Mouse (Mus musculus) kidney, postnatal 36 days (tissue): ENCODE measurements around the gene Iqschfp.
A peak's percentile ranks its signal among the peaks of the same experiment; 100 is the strongest.

Source experiments
- DNase-seq, 2 experiments: peaks; one replicate each; pipeline ENCODE4 v3.0.0; 2021 to 2022; ENCODE audit warnings: mixed read lengths in 2 of 2

Gene Iqschfp

DNA sequence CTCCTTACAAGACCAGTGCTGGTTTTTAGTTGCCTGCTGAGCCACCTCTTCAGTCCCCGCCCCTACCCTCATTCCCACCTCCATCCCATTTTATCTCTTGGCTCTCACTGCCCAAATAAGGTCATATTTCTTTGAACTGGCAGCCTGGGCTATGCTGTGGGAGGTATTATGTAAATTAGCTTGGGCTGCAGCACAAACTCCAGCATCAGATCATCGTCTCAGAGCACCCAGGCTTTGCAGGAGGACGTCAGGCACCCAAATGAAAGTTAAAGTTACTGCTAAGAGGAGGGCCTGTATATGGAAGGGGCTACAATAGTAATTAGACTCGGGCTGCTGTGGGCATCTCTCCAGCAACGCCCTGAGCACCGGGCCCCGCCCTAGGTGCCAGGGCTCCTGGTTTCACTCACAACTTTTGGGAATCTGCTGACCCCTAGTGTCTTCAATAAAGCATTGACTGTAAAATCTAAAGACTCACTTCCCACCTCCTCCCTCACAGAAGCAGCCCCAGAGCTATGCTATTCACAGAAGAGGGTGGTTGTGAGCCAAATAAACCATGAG, 651.0 kb downstream of the Iqschfp start:
- DNase-seq: peak; percentile 74 to 79

DNA sequence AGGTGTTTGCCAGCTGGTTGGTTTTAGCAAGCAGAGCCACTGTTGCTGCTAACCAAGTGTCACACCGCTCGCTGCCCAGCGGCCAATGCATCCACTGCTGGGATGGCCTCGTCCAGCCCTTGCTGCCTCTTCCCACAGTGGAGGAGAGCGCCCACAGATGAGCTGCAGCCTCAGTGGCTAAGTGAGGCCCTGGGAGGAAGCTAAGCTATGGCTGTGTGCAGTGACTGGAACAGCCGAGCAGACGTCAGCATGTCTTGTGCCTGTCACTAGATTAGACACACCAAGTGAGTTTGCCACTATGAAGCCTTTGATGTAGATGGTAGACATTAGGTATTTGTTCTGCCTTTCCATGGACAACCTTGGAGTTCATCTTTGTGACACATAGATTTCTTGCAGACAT, 652.8 kb downstream of the Iqschfp start:
- DNase-seq: no peak

DNA sequence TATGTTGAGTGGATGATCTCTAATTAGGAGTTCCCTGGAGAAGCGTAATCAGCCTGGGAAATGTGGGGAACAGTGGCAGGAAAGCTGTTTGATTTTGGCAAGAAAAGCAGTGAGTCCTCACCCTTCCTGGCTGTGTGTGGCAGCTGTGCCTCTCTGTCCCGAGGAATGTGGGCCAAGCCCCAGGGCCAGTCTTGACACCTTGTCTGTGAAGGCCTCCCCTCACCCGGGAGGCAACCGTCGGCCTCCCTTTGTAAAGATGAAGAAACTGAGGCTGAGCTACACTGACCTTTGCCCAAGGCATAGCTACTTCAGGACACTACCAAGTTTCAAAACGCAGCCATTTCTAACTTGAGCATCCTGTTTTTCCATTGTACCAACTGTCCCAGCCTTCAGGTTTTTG, 653.9 kb downstream of the Iqschfp start:
- no peak for DNase-seq

DNA sequence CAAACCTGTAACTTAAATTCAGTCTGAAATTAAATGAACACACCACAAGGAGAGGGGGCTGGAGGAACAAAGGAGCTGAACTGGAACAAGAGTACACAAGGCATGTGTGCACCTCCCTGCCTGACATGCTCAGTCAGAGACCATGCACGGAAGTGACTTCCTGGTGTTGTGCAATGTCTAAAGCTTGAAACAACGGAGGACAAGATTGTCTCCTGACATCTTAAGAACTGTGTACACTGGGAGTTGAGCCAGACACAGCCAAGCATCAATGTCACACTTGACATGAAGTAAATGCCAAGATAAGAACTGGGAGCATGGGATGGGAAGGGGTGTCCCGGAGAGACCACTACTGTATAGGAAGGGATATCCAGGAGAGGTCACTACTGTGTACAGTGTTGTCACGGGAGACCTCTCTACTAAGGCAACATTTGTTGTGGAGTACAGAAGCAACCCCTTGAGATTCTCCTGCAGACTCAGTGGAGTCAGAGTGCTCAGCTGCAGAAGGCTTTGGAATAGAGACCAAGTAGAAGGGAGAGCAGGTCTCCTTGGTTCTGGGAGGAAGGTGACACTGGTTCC, 663.1 kb downstream of the Iqschfp start:
- DNase-seq: no peak

DNA sequence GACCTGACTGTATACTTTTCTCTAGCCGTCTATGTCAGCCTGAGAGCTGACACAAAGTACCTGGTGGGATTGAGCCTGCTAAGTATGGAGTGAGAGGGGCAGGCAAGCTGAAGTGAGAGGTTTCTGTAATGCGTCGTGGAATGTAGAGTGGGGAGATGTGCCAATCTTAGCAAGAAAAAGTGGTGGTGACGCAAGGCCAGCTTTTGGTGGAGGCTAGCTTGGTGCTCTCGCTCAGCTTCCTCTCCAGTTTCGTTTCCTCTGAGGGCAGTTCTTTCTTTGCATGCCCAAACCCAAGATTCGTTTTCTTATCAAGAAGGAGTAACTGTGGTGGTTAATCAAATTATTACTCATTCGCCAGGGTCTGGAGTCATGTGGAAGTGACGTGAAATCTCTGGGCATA, 664.9 kb downstream of the Iqschfp start:
- DNase-seq: no peak

DNA sequence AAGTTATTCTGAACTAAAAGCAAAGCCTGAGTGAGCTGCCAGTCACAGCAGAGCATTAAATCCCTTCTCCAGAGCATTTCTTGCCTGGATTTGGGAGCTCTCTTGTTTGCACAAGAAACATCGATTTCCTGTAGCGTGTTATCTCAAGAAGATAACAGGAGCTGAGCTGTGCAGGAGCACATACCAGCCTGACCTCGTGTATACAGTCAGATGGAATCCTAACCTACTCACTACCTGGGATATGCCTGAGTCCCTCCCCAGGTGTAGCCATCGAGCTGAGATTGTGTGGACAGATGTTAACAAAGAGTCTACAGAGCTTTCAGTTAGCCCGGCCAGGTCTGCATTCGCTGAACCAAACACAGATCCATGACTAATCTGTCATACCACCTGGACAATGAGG, 666.7 kb downstream of the Iqschfp start:
- DNase-seq: no peak

DNA sequence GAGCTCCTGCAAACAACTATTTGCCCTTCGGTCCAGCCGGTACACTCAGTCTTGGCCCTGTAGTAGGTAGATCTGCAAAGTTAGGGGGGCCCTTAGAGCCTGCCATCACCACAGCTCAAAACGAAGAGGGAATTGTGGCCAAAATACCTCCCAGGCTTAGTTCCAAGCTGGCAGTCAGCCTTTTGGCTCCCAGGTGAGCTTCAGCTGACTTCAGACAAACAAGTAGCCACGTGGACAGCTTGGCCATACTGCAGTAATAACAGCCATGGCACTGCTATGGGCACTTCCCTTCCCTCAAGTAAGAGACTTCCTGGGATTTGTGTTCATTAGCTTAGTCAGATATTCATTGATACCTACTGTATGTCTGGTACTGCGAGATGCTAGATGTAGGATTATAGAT, 668.0 kb downstream of the Iqschfp start:
- peak; percentile 80 to 83 for DNase-seq

DNA sequence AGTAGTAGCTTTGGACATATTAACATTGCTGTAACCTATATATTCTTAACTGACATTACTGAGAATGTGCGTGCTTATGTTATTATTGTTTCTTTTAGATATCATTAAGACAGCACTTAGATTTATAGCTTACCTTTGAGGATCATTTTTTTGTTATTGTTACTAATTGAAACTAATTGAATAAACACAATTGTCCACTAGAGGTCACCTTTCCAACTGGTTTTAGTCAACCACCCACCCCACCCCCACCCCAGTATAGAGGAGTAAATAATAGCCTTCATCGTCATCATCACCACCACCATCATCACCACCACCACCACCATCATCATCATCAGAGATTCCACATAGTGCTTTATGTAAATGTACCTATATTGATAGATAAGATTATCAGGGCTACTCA, 670.8 kb downstream of the Iqschfp start:
- no peak for DNase-seq

DNA sequence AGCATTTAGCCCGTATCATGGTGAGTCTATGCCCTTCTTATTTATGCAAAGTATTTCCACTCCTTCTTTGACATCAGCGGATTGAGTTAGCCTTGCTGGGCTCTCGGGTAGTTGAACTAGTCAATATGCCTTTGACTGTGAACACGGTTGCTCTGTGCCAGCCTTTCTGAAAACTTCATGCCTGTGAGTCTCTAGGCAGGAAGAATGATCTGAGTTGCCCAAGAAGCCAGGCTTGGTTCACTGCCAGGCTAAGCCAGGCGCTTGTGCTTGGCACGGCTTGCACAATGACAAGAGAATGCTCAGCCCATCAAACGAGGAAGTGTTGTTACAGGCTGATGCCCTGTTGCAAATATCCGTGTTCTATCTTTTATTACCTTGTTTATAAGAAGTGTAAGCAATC, 671.9 kb downstream of the Iqschfp start:
- DNase-seq: peak; percentile 56 to 70

DNA sequence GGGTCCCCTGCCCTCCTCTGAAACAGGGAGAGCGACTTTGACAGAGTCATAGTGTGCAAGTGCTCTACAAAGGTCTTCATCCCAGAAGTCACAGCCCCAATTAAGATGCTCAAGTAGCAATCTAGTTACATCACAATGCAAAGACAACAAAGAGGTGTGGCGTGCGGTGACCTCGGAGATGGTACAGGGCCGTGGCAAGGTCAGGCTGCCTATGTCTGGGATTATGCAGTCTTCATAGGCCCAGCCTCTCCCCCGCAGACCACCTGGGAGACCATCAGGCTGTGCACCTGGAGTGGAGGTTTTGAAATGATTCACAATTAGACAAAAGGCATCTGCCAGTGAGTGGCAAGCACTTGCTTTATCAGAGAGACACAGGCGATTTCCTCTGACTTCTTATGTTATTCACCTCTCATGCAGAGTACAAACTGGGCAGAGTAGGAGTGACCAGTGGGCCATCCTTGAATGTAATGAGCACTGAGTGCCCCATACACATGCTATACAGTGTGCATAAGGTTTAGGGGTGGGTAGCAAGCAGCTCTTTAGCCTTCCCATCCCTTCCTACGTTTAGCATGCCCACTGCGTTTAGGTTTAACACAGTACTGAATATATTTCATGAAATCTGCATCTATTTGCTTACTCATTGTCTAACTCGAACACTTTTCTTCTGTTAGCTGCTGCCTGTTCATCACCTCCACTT, 673.1 kb downstream of the Iqschfp start:
- DNase-seq: no peak

DNA sequence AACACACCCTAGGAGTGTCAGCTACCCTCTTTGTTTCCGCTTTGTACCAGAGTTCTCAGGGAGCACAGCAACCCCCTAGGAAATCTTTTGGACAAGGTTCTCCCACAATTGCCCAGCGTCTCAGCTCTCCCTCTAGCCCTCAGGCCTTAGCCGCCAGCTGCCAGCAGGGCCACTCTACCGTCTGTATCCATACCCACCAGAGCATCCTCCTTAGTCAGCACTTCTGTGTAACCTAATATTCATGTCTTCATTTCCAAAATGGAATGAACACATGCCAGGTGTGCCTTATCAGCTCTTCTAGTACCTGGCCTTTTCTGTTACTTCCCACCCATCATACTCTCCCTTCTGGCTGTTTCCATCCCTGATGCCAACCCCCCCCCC, 673.6 kb downstream of the Iqschfp start:
- no peak for DNase-seq

DNA sequence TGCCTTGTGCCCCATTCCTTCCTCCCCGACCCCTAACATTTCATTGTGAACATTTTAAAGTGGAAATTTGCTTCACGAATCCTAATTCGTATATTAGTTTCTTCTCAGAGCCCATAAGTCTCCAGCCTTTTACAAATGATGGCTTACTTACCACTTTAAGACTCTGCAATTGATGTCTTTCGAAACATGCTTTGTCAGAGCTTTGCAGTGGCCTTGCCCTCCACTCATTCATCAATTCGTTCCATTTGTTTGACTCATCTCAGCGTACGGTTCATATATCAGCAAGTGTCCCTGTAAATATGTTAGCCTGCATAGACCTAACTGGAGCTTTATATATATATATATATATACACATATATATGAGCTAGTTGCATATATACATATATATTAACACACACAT, 675.5 kb downstream of the Iqschfp start:
- DNase-seq: no peak

DNA sequence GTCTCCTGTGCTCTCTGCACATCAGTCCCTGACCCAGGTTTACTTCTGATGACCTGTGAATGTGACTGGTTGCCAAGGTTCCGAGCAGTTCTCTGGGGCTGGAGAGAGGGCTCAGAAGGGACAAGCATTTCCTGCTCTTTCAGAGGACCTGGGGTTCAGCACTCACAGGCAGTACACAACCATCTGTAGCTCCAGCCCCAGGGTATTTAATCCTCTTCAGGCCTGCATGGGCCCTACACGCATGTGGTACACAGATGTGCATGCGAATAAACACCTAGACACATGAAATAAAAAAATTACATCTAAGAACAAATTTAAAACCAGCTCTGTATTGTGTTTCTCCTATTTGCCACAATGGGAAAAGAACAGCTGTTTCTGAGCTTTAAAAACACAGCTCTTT, 676.1 kb downstream of the Iqschfp start:
- DNase-seq: no peak

DNA sequence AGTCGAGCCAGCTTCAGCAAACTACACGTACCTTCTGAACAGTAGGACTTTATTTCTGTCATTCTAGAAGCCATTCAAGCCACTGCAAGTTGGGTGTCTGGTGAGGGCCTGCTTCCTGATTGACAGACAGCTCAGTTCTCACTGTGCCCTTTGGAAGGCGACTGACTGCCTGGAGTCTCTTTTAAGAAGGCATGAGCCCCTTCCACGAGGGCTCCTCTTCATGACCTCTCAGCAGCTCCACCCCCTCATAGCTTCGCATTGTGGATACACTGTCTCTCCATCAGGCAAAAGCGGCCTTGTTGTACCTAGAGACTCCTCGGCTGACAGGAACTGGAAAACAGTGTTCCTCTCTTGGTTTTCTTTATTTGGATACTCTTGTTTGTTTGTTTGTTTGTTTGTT, 676.7 kb downstream of the Iqschfp start:
- DNase-seq: no peak

DNA sequence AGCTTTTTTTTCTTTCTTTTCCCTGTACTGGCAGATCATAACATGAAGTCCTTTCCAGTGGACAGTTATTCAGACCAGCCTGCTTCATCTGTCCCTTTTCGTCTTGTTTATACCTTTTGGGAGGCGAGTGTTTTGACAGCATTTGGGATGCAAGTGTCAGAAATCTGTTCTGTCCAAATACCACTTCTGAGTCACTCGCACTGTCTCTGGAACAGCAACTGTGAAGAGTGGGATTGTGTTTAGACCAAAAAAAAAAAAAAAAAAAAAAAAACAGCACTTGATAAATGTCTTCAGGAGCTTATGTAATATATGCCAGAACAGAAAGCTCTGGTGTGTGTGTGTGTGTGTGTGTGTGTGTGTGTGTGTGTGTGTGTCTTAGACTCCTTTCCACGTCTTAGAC, 678.3 kb downstream of the Iqschfp start:
- no peak for DNase-seq

DNA sequence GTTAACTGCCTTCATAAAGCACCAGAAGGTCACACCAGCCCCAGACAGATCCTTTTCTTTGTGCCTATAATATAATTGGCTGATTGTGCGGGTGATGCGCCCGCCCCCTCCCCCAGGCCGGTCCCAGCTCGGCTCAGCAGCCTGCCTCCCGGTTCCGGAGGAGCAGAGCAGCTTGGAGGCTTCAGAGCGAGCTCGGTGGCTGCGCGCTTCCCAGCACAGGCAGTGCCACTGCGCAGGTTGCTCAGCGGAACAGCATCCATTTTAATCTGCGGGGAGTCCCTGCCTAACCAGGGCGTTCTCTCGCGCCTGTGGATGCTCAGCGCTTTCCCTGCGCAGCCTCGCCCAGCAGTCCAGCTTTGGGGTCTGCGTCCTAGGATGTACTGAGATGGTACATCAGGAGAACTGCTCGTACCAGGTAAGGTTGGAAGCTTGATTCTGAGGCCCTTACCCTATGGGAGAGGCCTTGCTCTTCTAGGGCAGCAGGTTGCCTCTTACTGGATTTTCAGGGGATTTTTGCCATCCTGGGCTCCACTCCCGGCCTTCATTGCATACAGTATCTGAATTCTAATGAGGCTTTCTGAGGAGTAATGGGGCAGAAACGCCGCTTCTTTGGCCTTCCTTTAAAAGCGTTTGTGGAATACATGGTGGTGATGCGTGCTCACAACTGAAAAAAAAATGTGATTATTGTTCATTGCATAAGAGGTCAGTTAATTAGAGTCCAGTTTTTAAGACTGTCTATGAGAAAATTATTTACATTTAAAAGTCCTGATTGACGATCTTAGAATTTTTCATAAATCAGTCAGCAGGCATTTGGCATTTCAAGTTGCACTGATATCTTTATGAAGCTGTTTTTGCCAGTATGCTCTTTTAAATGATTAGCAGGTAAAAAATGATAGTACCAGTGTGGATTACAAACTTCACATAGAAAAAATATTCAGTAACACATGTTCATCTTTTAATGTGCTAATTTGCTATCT, 680.5 kb downstream of the Iqschfp start:
- peak in 1 of 2 experiments; percentile 46 for DNase-seq

DNA sequence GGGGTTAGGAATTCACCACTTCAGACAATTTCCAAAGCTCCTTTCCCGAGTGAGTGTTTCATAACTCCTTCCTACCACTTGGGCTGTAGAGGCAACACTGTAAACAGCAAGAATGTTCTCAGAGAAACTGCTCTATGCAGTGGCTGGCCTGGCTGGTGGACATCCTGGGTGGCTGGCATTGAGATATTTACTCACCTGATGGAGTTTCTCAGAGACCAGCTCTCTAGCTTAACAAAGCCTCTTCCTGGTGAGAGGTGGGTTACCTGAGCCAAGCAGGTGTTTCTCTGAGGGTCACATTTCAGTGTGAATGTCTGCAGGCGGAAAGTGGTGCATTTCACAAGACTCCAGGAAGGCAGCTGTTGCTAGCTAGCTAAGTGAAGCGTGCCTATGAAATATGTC, 681.2 kb downstream of the Iqschfp start:
- no peak for DNase-seq

DNA sequence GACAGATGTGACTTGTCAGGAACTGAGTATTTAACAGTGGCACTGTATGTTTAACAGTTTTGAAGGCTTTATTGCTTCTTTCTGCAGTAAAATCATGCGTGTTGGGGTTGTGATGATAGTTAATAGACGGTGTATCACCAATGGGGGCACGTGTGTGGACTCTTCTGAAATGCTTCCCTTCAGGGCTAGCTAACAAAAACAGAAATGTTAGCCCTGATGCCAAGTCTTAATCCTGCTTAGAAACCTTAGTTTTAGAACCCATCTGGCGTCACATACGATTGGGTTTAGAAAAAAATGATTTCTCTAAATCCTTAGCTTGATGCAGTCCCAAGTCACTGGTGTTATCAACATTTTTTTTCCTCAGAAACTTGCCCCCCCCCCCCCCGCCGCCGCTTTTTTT, 682.1 kb downstream of the Iqschfp start:
- no peak for DNase-seq

DNA sequence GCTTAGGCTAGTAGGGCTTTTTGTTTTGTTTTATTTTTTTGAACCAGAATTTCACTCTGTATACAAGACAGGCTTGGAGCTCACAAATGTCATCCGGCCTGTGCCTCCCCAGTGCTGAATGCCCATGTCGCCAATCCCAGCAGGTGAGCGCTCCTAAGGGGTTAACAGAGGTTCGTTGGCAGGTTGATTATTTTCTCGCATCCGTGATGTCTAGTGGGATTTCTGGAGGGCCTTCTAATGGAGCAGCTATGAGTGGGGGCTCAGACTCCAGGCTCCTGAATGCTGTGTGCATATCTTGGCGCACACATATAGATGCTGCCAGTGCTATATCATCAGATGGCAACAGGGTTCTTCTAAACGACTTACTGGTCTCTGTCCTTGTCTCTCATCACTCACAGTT, 682.5 kb downstream of the Iqschfp start:
- no peak for DNase-seq

DNA sequence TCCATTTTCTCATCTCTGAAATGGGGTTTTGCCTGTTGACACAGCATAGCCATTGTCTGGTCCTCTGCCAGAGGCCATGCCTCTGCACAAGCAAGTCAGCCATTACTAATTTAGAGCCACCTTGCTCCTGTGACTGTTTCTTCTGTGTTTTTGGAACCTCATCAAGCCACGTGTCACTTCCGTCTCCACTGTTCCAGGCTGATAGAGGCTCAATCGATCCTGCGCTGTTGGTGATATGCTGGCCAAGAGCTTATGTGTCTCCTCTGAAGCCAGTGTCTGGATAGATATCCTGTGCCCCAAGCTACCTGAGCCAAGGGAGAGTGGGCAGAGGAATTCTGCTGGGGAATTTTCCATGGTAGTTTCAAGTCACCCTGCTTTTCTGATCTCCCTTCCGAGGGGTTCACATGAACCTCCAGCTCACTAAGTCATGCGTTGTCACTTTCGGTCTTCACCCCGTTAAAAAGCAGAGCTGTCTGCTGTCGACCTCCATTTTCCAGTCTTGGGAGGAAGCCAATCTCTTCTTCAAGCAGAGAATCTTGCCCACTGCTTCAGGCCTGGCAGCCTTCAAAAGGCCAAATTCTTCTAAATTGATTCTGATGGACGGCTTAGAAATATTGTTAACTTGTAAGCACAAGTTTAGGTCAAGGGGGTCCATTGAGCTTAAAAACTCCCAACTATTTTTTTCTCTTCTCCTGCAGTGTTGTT, 683.8 kb downstream of the Iqschfp start:
- DNase-seq: no peak

DNA sequence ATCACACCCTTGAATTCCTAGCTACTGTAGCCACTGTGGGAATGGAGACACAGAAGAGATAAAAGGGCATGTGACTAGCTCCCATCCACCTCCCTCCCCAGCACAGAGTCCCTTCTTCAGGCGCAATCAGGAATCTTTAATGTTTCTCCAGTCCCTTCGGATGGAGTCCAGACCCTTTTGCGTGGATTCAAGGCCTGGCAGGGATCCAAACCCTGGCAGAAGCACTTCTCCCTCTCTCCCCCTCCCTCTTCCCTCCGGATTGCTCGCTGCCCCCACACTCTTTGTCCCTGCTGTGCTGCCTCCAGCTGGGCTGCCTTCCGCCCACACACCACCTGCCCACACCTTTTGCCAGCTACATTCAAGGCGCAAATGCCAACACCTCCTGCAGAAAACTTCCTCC, 684.4 kb downstream of the Iqschfp start:
- peak in 1 of 2 experiments; percentile 31 for DNase-seq

DNA sequence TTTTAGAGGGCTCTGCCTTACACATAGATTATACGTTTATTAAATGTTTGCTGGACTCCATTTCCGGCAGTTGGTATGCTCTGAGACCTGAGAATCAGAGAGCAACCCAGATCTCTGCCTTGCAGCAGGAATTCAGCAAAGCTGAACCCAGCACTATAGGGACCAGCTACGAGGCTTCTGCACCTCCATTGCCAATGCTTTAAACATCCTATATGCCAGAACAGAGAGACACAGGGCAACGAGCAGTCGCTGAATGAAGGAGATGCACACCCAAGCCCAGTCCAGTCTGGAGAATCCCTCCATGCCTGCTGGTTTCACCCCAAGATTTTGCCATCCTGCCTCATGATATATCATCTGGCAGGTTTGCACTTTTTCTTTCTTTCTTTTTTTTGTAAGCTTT, 684.9 kb downstream of the Iqschfp start:
- no peak for DNase-seq

DNA sequence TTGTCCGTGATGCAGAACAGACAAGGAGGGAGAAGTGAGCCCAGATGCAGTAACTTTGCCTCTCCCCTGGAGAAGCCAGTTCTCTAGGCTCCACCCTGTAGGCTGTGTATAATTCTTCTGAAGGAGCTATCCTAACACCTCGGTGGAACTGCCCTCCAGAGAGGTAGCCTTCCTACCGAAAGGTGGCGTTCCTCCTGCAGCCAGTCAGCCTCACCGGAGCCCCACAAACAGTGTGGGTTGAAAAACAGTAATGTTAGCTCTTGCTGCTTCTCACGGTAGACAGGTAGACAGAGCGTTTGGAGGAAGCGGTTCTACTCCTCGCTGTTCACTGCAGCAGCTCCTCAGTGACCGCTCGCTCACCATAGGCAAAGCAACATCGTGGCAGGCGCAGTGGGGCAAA, 689.6 kb downstream of the Iqschfp start:
- DNase-seq: no peak
